Mouse (Mus musculus) ES-E14 (cell line): ENCODE measurements at regions not wholly inside any gene's neighbourhood (a gene's known extent, or its start where the extent isn't known, plus 50 kb on each side); places are given as distances from the start of the nearest gene placed in this dataset.

Experiments used
- CHD2 ChIP-seq: IDR thresholded peaks from 2 replicates; pipeline ENCODE4 v1.6.1; 2014; ENCODE audit warnings: mild to moderate bottlenecking, low read depth, low read length, inconsistent platforms
- HCFC1 ChIP-seq: IDR thresholded peaks from 2 replicates; pipeline ENCODE4 v1.6.1; 2012; ENCODE audit warnings: low read length, inconsistent platforms, borderline replicate concordance; ENCODE audit not compliant: insufficient read depth
- MAFK ChIP-seq: IDR thresholded peaks from 2 replicates; pipeline ENCODE4 v1.6.1; 2014; ENCODE audit warnings: mild to moderate bottlenecking, low read depth, low read length, inconsistent platforms; ENCODE audit not compliant: insufficient read depth
- ZC3H11A ChIP-seq: IDR thresholded peaks from 2 replicates; pipeline ENCODE4 v1.6.1; 2012; ENCODE audit warnings: low read depth, mild to moderate bottlenecking, inconsistent platforms, low read length, borderline replicate concordance
- ZNF384 ChIP-seq: IDR thresholded peaks from 2 replicates; pipeline ENCODE4 v1.6.1; 2012; ENCODE audit warnings: low read depth, low read length, inconsistent platforms

- 0 out of 2 replicates have a peak, but pooled peaks have one; percentile 40 for TF ChIP-seq ZC3H11A
- no peak for TF ChIP-seq CHD2
- TF ChIP-seq HCFC1, result no peak
- TF ChIP-seq ZNF384, result peak; percentile 42; the same call in 1 of the 2 replicates
- no peak for TF ChIP-seq MAFK
These were observed 1164.5 kb upstream of the Celf2 start for GRCm38 (mm10) chr2:8673751-8674378.
